Mouse (Mus musculus) thymus, adult 2 months (tissue): ENCODE results near the gene Hmga2.

Experiments
- CTCF ChIP-seq: fragments of 200-500 bp; IDR thresholded peaks from 2 replicates; pipeline ENCODE4 v1.5.1; 2012; ENCODE audit warnings: mild to moderate bottlenecking, control low read depth, low read length, moderate library complexity, borderline replicate concordance; ENCODE audit not compliant: control insufficient read depth, poor library complexity, insufficient read depth; ENCODE audit errors: extremely low read depth
- POLR2A ChIP-seq: fragments of 200-500 bp; IDR thresholded peaks from 2 replicates; pipeline ENCODE4 v1.6.1; 2012; ENCODE audit warnings: mild to moderate bottlenecking, low read length, control low read depth, moderate library complexity; ENCODE audit not compliant: control insufficient read depth, poor library complexity, insufficient read depth; ENCODE audit errors: extremely low read depth

DNA sequence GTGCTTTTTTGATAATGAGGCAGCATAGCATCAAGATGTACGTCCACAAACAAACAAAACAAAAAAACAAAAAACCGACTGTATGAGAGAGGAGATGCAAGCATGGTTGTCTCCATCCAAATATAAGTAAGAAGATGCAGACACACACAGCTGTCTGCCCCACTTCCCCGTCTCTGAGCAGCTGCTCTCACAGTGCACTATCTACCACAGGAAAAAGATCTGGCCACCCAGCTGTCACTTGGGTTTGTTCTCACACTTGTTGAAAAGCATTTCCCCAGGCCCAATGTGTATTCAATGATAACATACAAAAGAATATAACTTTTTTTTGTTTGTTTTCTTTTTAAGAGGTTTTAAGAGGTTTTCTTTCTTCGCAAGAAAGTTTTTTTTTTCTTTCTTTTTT is 65.3 kb downstream of the Hmga2 start:
- TF ChIP-seq CTCF (no peak), POLR2A (no peak)
